Mouse (Mus musculus): ENCODE measurements around the gene Ppp1r3g.

DNA sequence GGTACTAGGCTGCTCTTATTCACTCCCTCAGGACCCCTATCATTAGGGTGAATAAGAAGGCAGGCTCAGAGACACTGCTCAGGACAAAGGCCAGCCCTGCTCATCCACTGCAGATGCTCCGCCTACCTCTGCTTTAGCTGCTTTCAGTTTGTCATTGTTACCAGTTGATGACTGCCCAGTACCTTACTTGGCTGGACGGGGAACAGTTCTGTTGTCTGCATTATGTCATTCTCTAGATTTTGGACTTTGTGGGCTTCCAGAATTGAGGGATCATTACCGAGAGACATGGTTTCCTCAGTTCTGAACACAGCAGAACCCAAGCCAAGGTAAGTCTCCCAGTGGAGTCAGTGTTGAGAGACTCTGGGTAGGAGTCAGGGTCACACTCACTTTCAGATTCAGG lies 36.6 kb downstream of the Ppp1r3g start:
- no peak for TF ChIP-seq CTCF (IDR thresholded peaks at IDR 0.05; ENCODE audit: low read depth)
- no peak for TF ChIP-seq EP300 (optimal IDR thresholded peaks at IDR 0.05)

All from stomach, postnatal 0 days (tissue).